Mouse (Mus musculus) embryo, embryonic 11.5 days (tissue): ENCODE measurements around the gene Myom1.
"Not testable (repeated sequence)": the region's sequence is repeated elsewhere in the genome, so short reads cannot be mapped to it uniquely, and the experiment has no call there.

Experiments
- DNase-seq: peaks from one replicate; pipeline ENCODE4 v3.0.0-alpha.2; 2012; ENCODE audit warnings: low read depth, low spot score

Myom1 gene

DNA sequence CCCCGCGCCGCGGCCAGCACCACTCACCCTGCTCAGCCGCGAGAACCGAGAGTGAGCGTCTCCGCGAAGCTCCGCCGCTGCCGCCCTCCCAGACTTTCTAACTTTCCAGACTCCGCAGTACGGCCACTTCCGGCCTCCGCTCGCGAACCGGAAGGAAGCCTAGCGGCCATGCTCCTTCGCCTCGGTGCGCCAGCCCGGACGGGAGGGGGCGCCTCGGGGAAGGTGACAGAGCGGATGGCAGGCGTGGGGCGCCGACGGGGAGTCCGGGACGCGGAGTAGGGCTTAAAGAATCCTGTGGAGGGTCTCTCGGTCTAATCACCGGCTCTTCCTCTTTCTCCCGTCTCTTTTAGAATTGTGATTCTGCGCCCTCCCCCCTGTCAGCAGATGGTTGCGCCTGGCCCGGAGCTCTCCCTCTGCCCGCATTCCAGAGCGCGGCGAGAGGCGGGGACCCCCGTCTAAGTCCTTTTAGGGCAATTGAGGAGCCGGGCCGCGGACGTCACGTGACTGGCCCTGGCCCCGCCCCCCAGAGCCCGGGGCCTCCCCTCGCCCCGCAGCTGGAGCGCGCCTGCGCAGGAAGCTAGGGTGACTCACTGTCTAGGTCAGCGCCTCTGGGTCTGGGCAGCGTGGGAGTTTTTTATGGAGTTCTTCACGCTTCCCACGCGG lies at the start of gene Myom1:
Gene Myom1, plus strand, starts transcription at position 553 of the 663 bp plus-strand sequence.
- DNase-seq: peak; percentile 98

DNA sequence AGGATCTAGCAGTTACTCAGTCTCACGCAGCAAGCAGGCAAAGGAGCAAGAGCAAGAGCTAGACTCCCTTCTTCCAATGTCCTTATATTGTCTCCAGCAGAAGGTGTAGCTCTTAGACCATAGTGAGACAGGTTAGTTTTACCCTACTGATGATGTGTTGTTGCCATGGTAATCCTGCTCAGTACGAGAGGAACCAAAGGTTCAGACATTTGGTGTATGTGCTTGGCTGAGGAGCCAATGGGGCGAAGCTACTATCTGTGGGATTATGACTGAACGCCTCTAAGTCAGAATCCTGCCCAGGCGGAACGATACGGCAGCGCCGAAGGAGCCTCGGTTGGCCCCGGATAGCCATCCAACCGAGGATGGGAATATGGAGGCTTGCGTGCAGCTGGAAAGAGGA lies 38.9 kb upstream of the Myom1 start:
- DNase-seq: peak; percentile 37

DNA sequence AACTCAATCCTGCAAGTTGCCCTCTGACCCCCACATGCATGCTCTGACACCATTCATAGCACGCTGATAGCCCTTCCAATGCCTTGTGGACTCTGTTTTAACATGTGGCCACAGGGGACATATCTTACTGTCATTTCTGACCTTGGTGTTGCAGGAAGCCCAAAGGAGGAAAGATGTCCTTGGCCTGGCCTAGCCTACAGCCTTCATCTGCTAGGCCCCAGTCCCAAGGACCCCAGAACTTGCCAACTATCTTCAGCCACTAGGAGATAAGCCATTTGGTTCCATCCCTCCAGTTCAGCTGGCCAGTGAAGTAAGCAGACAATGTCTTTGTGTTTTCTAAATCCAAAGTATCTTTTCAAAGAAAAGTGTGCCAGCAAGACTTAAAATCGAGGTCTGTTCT lies 37.2 kb upstream of the Myom1 start:
- DNase-seq: no peak

DNA sequence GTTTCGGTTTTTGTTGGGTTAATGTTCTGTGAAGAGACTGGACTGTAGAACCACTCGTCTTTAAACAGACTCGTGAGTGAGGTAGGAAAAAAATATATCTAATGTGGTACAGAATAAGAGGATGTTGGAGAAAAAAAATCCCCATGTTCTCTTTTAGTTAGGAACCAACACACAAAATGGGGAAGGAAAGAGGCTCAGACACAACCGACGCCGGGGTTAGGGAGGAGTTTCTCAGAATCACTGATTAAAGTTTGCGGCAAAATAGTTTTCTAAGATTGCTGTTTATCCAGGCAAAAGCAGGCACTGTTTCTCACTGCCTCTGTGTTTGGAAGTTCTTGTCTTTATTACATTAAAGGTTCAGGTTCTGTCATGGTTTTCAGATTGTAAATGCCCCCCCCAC lies 36.3 kb upstream of the Myom1 start:
- no peak for DNase-seq

DNA sequence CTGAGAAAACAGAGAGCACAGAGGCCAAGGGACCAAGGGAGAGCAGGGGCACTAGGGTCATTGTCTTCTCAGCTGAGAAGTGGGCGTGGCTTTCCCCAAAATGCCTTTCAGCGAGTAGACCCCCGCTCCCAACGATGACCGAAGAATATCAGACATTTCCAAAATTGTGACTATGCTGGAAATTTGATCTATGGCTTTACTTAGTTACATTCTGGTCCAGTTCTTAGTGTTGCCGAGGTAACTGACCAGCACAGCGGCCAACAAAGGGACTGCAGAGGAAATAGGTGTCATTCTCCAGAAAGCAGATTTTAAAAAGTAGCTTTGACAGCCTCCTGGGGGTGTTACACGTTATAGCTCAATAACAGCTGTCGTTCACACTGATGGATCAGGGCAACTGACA lies 35.2 kb upstream of the Myom1 start:
- no peak for DNase-seq

DNA sequence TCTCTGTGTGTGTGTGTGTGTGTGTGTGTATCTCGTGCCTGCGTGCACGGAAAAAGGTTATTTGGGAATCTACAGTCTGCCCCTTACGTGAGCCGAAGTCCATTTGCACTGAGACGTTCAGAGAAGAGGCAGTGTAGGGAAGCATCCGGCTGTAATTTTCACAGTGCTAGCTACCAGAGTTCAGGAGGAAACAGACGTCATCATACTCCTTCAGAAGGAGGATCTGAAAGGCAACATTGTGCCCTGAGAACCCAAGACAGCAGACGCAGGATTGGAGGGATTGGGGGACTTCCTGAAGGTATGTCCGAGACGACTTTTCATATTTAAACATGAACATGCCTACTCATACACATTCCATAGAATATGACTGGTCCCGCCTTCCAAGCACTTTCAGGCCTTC lies 34.8 kb upstream of the Myom1 start:
- DNase-seq: no peak

DNA sequence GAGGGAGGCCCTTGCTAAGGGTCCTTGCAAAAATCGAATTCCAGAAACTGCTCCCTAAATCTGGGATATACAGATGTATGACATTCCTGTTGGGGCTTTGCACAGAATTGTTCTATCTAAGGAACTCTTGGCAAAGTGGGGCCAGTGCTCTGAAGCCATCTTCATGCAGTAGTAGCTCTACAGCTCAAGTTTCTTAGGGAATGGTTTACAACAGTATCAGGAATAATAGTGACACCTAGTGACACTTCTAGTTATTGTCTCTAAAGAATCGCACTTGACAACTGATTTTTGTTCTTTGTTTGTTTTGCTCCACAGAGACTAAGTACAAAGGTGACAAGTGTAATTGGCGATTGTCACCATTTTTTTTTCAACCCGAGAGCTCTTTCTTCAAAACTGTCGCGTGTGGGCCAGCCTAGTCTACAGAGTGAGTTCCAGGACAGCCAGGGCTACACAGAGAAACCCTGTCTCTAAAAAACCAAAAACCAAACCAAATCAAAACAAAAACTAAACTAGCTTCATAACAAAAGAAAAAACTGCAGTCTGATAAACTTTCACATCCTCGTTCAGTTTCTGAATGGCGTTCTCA lies 33.7 kb upstream of the Myom1 start:
- DNase-seq: peak; percentile 37

DNA sequence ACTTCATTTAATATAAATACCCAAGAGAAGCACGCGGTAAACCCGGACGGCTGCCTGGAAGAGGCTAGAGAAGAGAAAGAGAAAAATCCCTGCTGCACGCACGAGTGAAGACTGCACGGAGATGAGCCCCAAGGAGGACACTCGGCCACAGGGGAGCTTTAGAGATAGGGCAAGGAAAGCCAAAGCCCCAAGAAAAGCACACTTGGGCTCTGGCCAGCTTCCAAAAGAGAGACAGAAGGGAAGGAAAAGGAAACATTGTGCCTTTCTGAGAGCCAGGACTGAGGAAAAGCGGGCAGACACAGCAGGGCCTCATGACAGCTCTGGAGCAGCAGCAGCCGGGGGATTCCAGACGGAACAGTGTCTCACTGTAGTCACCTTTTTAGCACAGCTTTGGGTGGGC lies 31.2 kb upstream of the Myom1 start:
- DNase-seq: no peak

DNA sequence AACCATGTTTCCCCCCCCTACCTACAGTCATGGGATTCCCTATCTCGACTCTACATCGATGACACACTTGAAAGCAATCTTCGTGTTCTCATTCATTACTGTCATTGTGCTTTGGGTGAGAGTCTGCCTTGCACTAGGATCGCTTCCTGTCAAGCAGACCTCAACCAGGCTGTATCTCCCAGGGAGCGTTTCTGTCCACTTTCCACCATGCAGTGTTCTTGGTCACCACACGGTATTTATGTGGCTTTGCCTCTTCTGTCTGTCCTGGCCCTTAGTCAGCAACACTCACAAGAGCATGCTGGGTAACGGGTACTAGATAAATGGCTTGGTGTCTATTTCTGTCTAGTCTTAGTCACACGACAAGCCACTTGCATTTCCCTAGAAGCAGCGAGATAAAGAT lies 29.0 kb upstream of the Myom1 start:
- DNase-seq: no peak

DNA sequence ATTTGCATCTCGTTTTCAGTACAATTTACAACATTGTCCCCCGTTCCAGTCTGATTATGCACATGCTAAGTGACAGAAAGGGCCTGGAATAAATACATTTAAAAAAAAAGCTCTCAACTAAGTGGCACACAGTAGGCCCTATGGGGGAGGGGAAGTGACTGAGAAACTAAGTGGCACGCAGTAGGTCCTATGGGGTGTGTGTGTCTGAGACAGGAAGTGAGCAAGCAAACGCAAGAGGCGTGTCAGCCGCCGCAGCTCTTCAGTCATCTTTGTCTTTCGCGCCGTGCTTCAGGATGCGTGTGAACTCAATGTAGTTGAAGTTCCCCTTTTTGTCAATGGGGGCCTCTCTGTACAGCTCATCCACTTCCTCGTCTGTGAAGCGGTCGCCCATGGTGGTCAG lies 28.4 kb upstream of the Myom1 start:
- not testable (repeated sequence) for DNase-seq

DNA sequence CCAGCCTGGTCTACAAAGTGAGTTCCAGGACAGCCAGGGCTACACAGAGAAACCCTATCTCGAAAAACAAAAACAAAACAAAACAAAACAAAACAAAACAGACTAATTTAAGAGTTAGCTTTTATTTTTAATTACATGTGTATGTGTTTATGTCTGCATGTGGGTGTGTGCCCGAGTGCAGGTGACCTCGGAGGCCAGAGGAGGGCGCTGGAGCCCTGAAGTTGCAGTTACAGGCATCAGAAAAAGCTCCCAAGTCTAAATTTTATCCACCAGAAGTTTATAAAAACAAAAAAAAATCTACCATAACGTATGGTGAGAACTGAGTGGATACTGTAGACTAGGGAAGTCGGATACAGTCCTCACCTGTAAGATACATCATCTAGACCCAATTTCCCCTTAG lies 24.6 kb upstream of the Myom1 start:
- DNase-seq: no peak

DNA sequence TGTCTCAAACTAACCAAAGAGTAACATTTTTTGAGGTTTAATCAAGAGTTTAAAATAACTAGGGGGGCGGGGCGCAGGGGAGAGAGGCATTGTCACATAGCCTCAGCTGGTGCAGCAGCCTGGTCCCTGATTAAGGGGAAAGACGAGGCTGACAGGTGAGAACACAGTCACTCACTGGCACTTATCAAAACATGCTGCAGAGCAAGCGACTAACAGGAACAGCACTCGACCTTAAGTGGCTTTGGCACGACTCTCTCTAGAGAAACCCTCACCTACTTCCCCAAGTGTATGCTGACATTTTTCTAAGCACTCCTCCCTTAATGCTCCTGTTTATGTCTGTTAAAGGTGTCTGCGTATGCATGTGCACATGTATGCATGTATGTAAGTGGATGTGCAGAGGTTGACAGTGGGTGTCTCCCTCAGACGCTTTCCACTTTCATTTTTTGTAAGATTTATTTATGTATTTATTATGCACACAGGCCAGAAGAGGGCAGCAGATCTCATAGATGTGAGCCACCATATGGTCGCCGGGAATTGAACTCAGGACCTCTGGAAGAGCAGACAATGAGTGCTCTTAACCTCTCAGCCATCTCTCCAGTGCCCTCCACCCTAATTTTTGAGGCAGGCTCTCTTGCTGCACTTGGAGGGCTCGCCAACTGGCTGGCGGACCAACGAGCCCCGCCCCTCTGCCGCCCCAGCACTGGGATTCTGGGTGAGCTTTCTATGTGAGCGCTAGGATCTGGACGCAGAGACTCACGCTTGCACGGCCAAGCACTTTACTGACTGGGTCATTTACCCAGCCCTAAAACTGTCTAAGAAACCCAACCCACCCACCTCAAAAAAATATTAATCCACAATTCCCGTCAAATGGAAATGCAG lies 22.8 kb upstream of the Myom1 start:
- DNase-seq: no peak

DNA sequence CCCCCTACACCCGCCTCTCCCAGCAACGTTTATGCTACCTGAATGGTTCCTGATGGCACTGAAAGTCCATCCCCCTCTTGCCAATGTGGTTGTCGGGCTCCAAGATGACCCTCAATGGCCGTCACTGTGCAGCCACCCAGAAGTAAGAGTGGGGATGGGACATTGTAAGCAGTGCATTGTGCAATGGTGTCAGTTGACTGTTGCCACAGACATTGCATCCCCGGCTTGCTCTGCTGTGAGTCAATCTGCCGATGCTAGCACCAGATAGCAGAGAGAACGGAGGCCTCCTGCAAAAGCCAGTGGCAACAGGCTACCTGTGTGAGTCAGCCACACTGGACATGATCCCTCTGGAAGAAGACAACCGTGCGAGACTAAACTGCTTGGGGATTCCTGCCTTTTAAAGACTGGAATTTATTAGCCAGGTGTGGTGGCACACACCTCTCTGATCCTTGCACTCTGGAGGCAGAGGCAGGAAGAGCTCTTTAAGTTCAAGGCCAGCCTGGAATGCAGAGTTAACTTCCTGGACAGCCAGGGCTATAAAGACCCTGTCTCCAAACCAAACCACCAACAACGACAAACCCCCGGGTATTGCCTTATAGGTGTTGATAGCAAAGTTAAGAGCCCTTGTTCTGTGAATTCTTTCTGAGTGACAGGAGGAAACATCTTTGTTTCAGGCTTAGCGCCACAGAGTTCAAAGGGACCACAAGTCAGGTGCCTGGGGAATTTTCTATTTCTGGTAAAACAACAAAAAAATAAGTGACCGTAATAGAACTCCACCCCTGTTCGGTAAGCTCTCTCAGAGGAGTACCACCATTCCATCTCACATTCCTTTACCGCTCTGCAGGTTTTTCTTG lies 16.7 kb upstream of the Myom1 start:
- DNase-seq: no peak

DNA sequence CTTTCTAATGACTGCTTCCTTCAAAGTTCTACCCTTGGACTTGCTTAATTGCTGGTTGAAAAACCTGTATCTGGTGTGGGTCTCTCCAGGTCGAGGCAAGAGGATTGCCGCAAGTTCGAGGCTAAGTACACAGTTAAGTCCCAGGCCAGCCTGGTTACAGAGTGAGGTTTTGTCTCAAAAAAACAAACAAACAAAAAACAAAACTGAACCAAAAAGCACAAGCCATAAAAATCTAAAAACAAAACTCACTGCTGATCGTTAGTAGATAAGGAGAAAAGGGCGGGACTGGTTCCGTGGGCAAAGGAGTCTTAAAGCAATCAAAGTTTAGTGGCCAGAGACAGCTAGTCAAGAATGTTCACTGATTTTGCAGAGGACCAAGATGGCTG lies 16.1 kb upstream of the Myom1 start:
- DNase-seq: no peak

DNA sequence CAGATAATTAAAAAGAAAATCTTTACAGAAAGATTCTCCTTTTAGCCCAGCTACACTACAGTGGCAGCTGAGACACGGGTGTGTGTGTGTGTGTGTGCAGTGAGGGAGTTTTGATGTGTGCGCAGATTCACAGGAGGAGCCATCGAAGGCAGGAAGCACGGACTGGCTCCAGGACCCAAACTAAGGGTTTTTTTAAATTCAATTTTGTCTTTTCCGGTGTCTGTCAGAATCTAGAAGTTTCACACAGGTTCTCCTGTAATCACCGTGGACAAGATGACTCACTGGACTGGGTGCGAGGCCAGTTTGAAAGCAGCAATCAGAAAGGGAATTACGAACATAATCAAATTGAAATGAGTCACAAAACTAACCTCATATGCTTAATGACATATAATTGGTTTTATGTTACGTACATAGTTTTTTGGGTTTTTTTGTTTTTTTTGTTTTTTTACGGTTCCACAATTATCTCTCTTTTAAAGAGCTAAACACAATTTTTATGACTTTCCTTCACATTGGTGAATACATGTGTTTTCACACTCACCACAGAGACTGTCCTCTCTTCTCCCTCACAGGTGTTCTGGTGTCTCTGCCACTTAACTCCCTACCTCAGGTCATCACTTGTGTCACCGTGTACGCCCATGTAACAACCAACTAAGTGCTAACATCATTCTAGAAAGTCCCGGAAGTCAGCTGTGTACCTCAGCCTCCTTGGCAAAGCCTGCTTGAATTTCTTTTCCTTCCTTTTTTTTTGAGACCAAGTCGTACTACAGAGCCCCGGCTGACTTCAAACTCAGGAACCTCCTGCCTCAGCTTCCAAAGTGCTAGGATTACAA lies 15.4 kb upstream of the Myom1 start:
- no peak for DNase-seq

DNA sequence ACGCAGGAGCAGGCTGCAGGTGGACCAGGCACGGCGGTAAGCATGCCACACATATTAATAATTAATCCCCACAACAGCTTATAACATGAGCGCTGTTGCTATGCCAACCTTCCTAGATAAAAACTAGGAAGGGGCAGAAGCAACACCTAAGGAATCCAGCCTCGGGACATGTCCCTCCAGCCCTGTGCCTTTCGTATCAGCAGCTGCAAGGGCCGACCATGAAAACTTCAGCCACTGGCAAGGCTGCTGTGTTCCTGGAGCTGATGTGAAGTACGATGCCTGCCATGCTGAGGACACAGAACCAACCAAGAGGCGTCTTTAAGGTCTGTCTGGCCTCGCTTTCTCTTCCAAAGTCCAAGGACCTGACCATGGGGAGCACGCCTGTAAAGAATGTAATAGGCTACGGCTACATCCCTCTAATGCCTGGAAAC lies 14.1 kb upstream of the Myom1 start:
- DNase-seq: no peak

DNA sequence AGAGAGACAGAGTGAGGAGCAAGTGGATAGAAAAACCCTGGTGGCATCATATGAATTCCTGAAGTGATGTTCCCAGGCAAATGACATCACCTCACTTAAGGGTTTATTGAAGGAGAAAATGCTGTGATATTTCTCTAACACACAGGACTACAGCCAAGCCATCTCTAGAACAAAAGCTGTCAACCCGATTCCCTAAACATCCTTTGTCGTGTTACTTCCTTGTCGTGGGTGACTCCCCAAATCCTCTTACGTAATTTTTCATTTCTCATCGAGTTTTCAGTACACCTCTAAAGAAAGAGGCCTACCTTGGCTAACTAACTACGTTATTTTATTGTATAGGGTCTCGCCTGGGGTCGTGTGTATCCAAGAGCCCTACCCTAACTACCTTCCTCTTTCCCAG lies 13.0 kb upstream of the Myom1 start:
- no peak for DNase-seq

DNA sequence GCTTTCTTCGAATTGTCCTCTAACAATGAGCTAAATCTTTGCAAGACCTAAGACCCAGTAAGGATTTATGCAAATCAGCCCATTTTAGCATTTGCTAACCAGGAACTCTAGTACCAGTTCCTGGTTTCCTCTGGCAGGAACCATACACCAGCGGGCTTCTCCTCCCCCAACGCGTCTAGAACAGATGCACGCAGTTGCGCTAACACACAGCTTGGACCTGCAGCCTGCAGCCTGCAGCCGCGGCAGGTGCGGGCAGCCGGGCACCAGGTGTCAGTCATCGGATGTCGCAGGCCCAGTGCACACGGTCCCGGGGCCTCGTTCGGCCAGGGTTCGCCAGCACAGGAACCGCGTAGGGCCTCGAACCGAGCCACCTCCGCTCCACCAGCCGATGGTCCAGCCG lies 12.4 kb upstream of the Myom1 start:
- no peak for DNase-seq

DNA sequence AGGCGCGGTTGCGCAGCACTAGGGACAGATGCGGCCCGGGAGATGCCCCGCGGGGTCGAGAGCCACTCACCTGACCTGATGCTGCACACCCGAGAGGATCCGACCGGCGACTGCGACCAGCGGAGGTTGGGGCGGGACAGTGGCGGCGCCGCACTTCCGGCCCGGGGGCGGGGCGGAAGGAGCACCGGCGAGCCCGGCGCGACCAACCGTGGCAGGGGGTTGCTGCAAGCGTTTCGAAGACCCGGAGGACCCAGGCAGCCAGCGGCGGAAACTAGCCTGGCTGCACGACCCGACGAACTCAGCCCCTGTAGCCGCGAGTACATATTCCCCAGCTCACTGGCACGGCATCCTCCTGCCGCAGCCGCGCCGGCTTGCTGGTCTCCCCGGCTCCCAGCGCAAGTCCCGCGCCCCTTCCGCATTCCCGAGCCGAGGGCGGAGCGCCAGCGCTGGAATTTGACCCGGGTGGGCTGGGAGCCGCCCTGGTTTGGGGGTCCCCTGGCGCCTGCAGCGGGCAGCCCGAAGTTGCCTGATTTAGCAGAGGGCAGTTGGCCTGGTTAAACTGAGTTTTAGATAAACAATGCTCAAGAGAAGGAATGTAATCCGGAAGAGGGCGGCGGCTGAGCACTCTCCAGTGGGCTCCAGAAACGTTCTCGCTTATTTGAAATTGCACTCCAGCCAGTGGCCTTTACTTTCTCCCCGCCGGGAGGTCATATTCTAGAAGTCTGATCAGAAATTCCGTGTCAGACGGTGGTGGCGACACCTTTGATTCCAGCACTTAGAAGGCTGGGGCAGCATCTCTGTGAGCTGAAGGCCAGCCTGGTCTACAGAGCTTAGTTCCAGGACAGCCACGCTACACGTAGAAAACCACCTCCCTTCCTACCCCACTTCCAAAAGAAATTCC lies 11.8 kb upstream of the Myom1 start:
- DNase-seq: peak; percentile 73
